Mouse (Mus musculus) brain, embryonic 14.5 days (tissue): ENCODE measurements at regions not wholly inside any gene's neighbourhood (a gene's known extent, or its start where the extent isn't known, plus 50 kb on each side); places are given as distances from the start of the nearest gene placed in this dataset.

ENCODE experiments used
- CTCF ChIP-seq: fragments of 200-500 bp; IDR thresholded peaks from 2 replicates; pipeline ENCODE4 v1.5.1; 2012; ENCODE audit warnings: inconsistent platforms, mild to moderate bottlenecking, moderate library complexity, borderline replicate concordance; ENCODE audit not compliant: insufficient read depth, insufficient read length; ENCODE audit errors: extremely low read depth
- POLR2A ChIP-seq: fragments of 200-500 bp; IDR thresholded peaks from 2 replicates; pipeline ENCODE4 v1.6.1; 2012; ENCODE audit warnings: mild to moderate bottlenecking, inconsistent platforms, borderline replicate concordance; ENCODE audit not compliant: poor library complexity, insufficient read depth, insufficient read length, severe bottlenecking; ENCODE audit errors: extremely low read depth

DNA sequence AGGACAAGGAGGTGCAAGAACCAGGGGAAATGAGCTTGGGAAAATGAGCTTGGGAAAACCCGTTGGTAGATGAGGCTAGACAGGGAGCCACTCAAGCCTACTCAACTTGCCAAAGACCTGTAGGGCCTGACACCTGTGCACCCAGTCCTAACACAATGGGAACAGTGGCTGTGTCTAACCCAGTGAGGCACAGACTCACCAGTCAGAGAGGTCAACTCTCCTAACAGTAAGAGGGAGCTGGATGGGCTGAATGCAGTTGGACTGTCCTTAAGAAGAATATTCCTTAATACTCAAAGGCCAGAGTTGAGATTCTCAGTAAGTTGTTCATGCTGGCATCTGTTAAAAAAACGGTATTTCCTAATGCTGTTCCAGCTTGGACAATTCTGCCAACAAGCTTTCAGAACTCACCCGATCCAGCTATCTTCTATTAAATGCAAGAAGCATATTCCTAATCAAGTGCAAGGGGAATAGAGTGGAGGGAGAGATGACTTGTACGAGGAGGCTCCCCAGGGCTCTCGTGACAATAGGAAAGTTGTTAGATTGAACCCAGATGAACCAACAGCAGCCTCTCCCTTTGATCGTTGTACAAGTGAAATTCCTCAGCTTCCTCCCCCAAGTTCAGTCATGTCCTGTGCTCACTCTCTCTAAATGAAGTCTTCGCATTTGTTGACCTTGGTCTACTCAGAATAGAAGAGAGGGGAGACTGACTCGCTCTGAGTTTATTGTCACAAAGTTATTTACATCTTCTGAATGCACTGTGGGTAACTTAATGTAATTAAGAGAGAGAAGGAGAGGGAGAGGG lies 187.2 kb downstream of the Cdca7 start:
- TF ChIP-seq POLR2A (no peak), CTCF (no peak)
